Mouse (Mus musculus) liver, embryonic 14.5 days (tissue): ENCODE measurements around the gene Spsb4.

Source experiments
- CTCF ChIP-seq: IDR thresholded peaks from 2 replicates; pipeline ENCODE4 v1.5.1; 2016; ENCODE audit warnings: antibody characterized with exemption, low read depth, control low read depth
- EP300 ChIP-seq: IDR thresholded peaks from 2 replicates; pipeline ENCODE4 v1.6.1; 2016; ENCODE audit warnings: antibody characterized with exemption, low read depth

DNA sequence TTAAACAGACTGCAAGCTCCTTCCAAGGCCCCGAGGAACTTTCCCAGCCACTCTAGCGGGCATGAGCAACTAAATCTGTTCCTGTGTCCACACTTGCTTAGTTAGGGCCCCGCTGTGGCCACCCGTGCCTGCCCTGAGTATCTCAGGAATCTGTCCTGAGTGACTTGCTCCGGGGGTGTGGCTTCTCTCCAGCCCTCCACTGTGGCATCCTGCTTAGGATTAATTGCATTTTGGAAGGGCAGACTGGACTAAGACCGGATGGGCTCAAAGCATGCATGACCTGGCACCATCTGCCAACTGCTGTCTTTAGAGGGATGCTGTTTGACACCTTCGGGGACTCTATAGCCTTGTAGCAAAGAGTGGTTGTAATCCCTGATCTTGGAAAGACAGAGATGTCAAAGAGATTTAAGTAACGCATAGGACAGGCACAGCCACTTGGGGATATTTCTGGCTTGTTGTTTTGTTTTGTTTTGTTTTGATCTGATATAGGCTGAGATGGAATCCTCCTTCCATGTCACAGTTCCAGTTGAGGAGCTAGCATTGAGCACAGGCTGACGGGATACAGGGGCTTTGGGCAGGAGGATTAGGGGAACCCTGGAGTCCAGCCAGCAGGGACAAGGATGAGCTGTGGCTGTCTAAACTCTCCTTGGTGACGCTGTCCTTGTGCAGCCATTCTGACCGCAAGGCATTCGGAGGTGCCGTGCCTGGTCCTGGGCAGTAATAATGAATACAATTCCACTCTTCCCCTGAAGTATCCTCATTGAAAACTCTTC is 55.0 kb downstream of the Spsb4 start:
- TF ChIP-seq CTCF (no peak), EP300 (no peak)
